Mouse (Mus musculus) cortical plate, adult 2 months (tissue): Measurements from ENCODE around the gene Palld. TPM values are rescaled to one million over a fixed set of nuclear protein-coding genes. Genes with fewer than 3 reads are reported as not detected.

Source experiments
- H3K27ac ChIP-seq: fragments of 200-500 bp; 2 replicates; pipeline ENCODE4 v1.5.1; 2012; ENCODE audit warnings: low read length, control low read depth, inconsistent platforms; ENCODE audit not compliant: insufficient read depth
- H3K4me1 ChIP-seq: fragments of 200-500 bp; 2 replicates; pipeline ENCODE4 v1.6.1; 2011; ENCODE audit warnings: low read length; ENCODE audit not compliant: control insufficient read depth, insufficient read depth
- H3K4me3 ChIP-seq: fragments of 200-500 bp; 2 replicates; pipeline ENCODE4 v1.5.1; 2011; ENCODE audit warnings: mild to moderate bottlenecking, low read length, control low read depth; ENCODE audit not compliant: insufficient read depth
- CTCF ChIP-seq: fragments of 200-500 bp; IDR thresholded peaks from 2 replicates; pipeline ENCODE4 v1.5.1; 2011; ENCODE audit warnings: mild to moderate bottlenecking, control low read depth, low read length; ENCODE audit not compliant: insufficient read depth; ENCODE audit errors: extremely low read depth
- POLR2A ChIP-seq: fragments of 200-500 bp; IDR thresholded peaks from 2 replicates; pipeline ENCODE4 v1.6.1; 2011; ENCODE audit warnings: mild to moderate bottlenecking, low read length, control low read depth; ENCODE audit not compliant: insufficient read depth; ENCODE audit errors: extremely low read depth
- polyA plus RNA-seq: library from polyadenylated mRNA; depleted of rRNA; stranded (reverse); fragments of >200 nt; gene quantifications from 2 replicates; pipeline ENCODE4 v1.2.3, GENCODE M21; 2012

Gene Palld
- polyA plus RNA-seq, 1 experiment, result 3.5 TPM

DNA sequence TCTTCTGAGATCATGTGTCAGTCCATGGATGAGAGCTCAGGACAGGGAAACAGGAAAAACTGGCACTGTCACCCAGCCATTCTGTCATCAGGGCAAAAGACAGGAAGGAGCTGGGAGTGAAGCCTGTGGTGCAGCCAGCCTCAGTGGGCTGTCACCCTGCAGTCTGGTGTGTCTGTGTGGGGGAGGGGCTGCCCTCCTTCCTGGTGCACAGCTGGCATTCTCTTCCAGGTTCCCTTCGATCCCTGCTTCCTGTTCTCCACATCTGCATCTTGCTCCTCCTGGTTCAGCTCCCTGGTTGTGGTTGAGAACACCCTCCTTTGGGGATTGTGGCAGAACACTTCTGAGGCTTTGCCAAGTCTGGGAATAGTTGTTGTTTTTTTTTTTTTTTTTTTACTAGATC is 207.1 kb downstream of the Palld start:
- no peak for TF ChIP-seq POLR2A
- no peak for TF ChIP-seq CTCF
- no peak overlapping the region for H3K4me3 ChIP-seq

DNA sequence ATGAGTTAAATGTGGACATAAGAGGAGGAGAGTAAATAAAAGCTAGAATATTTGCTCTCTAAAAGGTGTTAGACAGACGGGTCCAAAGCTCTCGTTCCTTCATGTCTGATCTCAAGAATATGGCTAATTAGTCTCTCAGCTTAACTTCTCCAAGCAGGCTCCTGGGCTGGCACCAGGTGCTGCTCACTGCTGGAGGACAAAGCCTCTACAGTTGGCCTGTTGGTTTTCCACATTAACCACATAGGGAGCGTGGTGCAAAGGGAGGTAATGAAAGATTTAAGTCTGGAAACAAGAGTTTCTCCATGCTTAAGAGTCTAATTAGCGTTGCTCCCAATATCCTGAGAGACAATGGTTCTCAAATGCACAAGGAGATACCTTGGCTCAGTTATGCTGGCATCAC is 209.6 kb downstream of the Palld start:
- H3K27ac ChIP-seq, result no peak overlapping the region
- no peak overlapping the region for H3K4me3 ChIP-seq
- no peaks in the 10 kb centered on the region; the same call in none of the 2 replicates for H3K4me1 ChIP-seq
- TF ChIP-seq CTCF (no peak), POLR2A (no peak)

More for the DNA sequence above, 207.1 kb downstream of the Palld start:
- Histone ChIP-seq H3K4me1 (no peaks in the 10 kb centered on the region; the same call in none of the 2 replicates), H3K27ac (no peak overlapping the region)

DNA sequence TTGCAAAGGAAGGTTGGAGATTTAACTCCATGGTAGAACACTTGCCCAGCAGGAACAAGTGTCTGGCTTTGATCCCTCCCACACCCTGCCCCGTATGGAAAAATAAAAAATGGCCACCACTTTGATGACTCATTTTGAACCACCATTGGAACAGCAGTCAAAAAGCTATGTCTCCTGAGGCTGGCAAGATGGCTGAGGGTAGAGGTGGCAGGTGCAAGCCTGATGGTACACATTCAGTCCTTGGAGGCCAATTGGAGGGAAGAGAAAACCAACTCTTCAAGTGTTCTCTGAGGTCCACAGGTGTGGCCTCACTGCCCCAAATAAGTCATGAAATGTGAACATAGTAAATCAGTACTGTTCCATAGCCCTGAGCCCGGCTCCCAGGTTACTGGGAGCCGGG is 210.4 kb downstream of the Palld start:
- TF ChIP-seq POLR2A, result no peak
- no peak for TF ChIP-seq CTCF
- Histone ChIP-seq H3K4me1 (no peaks in the 10 kb centered on the region; the same call in none of the 2 replicates), H3K4me3 (no peak overlapping the region), H3K27ac (no peak overlapping the region)

DNA sequence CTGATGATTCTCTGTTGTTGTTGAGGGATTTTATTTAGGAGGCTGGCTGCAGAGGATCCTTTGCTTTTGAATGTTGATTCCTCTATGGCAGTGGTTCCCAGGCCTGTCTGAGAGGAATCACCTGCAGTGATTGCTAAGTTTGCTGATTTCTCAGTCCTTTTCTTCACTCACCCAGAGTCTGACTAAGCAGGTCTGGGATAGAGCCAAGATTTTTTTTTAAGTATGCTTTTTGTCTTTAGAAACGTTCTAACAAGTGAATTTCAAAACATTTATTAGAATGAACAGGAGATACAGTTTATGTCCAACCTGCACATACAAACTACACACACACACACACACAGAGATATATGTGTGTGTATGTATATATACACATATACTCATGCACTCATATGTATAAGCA is 211.1 kb downstream of the Palld start:
- TF ChIP-seq POLR2A, result no peak
- TF ChIP-seq CTCF, result no peak
- no peaks in the 10 kb centered on the region; the same call in none of the 2 replicates for H3K4me1 ChIP-seq
- no peak overlapping the region for H3K4me3 ChIP-seq
- H3K27ac ChIP-seq, result no peak overlapping the region

DNA sequence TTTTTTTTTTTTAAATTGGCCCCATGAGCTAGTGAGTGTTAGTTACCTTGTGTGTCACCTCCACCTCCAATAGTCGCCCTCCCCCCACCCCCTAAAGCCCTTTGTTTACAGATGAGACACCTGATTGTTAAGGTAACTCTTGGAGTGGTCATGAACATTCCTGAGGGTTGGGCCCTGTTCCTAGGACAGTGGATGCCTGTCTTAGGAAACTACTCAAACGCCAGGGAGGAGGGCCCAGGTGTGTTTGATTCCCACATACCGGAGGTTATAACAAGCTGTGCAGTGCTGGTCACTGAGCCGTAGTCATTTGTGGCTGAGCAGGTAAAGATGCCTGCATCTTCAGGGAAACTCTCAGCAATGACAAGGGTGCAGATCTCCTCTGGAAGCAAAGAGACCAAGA is 215.4 kb downstream of the Palld start:
- H3K4me3 ChIP-seq, result no peak overlapping the region
- H3K27ac ChIP-seq, result no peak overlapping the region

DNA sequence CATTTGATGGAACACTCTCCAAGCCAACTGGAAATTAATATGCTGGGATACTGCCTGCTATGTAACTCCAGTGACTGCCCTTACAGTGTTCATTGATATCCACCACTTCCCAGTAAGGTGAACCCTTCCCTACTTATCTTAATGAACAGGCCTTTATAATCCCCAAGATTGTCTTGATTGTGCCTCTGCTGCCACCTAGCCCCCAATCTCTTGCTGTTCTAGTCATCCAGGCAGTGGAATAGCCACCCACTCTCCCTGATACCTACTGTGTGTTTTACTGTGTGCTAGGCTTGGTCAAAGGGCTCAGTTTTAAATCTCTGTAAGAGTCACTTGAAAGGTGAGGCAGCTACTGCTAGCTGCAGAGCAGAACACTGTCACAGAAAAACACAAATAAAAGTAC is 216.2 kb downstream of the Palld start:
- H3K4me1 ChIP-seq, result no peaks in the 10 kb centered on the region
- no peak overlapping the region for H3K27ac ChIP-seq
- H3K4me3 ChIP-seq, result no peak overlapping the region
- peak; percentile 57 for TF ChIP-seq CTCF
- no peak for TF ChIP-seq POLR2A

More for the DNA sequence above, 215.4 kb downstream of the Palld start:
- no peaks in the 10 kb centered on the region for H3K4me1 ChIP-seq
- TF ChIP-seq POLR2A, result no peak
- no peak for TF ChIP-seq CTCF

DNA sequence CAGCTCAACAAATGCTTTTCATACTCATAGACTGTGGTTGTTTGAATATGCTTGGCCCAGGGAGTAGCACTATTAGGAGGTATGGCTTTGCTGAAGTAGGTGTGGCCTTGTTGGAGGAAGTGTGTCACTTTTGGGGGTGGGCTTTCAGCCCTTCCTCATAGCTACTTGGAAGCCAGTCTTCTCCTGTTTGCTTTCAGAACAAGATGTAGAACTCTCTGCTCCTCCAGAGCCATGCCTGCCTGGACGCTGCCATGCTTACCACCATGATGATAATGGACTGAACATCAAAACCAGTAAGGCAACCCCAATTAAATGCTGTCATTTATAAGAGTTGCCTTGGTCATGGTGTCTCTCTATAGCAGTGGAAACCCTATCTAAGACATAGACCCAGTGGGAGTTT is 217.2 kb downstream of the Palld start:
- TF ChIP-seq CTCF (no peak), POLR2A (no peak)
- no peak overlapping the region for H3K27ac ChIP-seq
- no peak overlapping the region for H3K4me3 ChIP-seq

DNA sequence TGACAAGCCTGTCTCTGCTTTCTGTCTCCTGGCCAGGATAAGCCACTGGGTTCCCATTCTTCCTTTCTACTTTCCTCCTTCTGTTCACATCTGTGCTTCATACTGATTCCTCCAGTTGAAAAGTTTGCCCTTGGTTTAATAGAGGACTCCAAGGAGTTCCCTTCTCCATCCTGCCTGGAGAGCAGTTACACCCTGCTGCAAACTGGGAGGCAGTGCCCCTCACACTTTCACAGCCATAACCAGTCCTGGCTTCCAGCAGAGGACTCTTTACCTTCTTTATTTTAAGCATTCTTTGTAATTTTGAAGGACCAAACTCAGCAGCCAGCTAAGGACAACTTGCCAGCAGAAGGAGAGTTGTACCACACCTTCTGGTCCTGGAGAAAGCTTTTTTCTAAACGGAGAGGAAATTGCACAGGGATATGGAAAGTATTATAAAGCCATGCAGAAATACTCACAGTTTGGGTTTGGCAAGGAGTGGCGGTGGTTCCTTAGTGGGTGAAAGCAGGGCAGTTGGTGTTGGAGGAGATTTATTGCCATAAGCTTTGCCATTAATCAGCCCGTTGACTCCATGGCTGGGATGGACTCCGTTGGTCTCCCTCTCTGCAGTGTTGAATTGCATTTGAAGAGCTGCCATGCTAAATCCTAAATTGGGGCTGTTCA is 218.1 kb downstream of the Palld start:
- TF ChIP-seq POLR2A (no peak), CTCF (no peak)
- H3K4me3 ChIP-seq, result no peak overlapping the region
- H3K4me1 ChIP-seq, result no peaks in the 10 kb centered on the region

More for the DNA sequence above, 217.2 kb downstream of the Palld start:
- no peaks in the 10 kb centered on the region for H3K4me1 ChIP-seq

DNA sequence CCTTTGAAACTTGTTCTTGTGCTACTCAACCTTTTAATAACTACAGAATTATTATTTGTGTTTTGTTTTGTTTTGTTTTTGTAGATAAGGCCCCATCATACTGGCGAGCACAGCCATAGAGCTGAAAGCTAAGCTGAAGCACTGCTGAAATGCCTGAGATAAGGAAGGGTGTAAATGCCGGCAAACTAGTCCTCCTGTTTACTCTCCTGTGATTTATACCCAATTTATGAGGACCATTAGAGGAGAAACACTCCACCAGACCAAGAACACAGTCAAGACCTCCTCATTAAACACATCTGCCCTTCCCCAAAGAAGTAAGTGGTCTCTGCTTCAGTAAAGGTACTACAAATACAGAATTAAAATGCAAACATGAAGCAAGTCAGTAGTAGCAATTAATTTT is 219.6 kb downstream of the Palld start:
- no peak for TF ChIP-seq CTCF
- no peak for TF ChIP-seq POLR2A
- H3K27ac ChIP-seq, result no peak overlapping the region
- no peak overlapping the region for H3K4me3 ChIP-seq
- no peaks in the 10 kb centered on the region for H3K4me1 ChIP-seq

More for the DNA sequence above, 218.1 kb downstream of the Palld start:
- no peak overlapping the region for H3K27ac ChIP-seq

DNA sequence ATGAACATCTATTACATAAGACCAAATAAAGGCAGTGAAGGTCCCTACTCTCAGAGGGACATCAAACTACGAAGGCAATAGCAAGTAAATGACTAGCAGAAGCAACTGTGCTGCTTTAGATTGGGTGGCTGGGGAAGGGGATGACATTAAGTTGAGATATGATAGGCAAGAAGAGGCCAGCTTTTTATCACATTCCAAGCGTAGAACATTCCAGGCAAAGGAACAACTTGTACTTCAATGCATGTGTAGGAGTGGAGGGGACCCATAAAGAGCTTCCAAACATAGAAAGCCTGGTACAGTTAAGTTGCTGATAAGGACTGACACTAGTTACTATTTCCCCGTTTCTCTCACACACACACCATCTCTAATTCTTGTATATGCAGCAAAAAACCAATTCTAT is 221.3 kb downstream of the Palld start:
- H3K4me3 ChIP-seq, result no peak overlapping the region
- H3K4me1 ChIP-seq, result no peaks in the 10 kb centered on the region
- TF ChIP-seq CTCF (no peak), POLR2A (no peak)
- H3K27ac ChIP-seq, result no peak overlapping the region
